Comparison of ENCODE assay signal across 8 mouse cellular contexts in genomic region chr10:69583874-69584481, GRCm38 (mm10).
DNase-seq lines count a peak whose midpoint lies in the region; ATAC-seq and TF ChIP-seq lines count a peak whose summit lies in the region.

No protein-coding gene starts in this region.

- WGBS in forebrain, embryonic 13.5 days, result 37% methylated on average over 11 of the region's 11 CpGs
- WGBS in lung, postnatal 0 days, result 31% methylated on average over 11 of the region's 11 CpGs

- peak overlapping the region; percentile 48 for H3K27ac ChIP-seq in forebrain, embryonic 13.5 days
- H3K27ac ChIP-seq in lung, postnatal 0 days (ENCODE audit: low read length), result no peak overlapping the region
- H3K27ac ChIP-seq in gastrocnemius, adult 2 months, result no peak overlapping the region

- 0 out of 2 replicates have a peak, but pooled peaks have one; percentile 53 for ATAC-seq in forebrain, embryonic 13.5 days
- ATAC-seq in lung, postnatal 0 days, result peak; percentile 60

- H3K36me3 ChIP-seq in forebrain, embryonic 13.5 days (ENCODE audit: poor library complexity, severe bottlenecking), result no peaks in the 10 kb centered on the region
- H3K36me3 ChIP-seq in lung, postnatal 0 days (ENCODE audit: insufficient read depth, low read length), result no peaks in the 10 kb centered on the region

- TF ChIP-seq CTCF in lung, postnatal 0 days (IDR thresholded peaks at IDR 0.05), result no peak
- no peak for TF ChIP-seq CTCF in gastrocnemius, adult 2 months (IDR thresholded peaks at IDR 0.05)

- H3K9me3 ChIP-seq in forebrain, embryonic 13.5 days (replicated peaks), result no peaks in the 10 kb centered on the region
- no peaks in the 10 kb centered on the region for H3K9me3 ChIP-seq in lung, postnatal 0 days (ENCODE audit: low read length)

- peak; percentile 18 to 54 for DNase-seq in adrenal gland, adult (ENCODE audit: inconsistent age in 2 of 2, low spot score in 1 of 2)
- no peak for DNase-seq in adrenal gland, adult 18-20 months (ENCODE audit: low spot score in 2 of 2)
- DNase-seq in kidney, adult 18-20 months, result peak; percentile 69
- peak; percentile 26 for DNase-seq in lung, postnatal 0 days (ENCODE audit: low spot score)
- peak; percentile 52 for DNase-seq in yolk sac, embryonic 10.5 days (ENCODE audit: low spot score)
- DNase-seq in gastrocnemius, adult 2 months, result no peak
- DNase-seq in frontal cortex, postnatal 10 days (ENCODE audit: low spot score in 2 of 2), result no peak

- H3K4me2 ChIP-seq in forebrain, embryonic 13.5 days, result no peak overlapping the region
- no peak overlapping the region for H3K4me2 ChIP-seq in lung, postnatal 0 days (replicated peaks; ENCODE audit: low read depth, low read length)

- H3K4me3 ChIP-seq in forebrain, embryonic 13.5 days, result no peak overlapping the region
- H3K4me3 ChIP-seq in lung, postnatal 0 days (ENCODE audit: low read depth, low read length), result no peak overlapping the region
- no peak overlapping the region for H3K4me3 ChIP-seq in gastrocnemius, adult 2 months

- intact Hi-C loops in gastrocnemius, adult 2 months (cut with DNase I), result no loop called here

- no peaks in the 10 kb centered on the region for H3K27me3 ChIP-seq in forebrain, embryonic 13.5 days
- H3K27me3 ChIP-seq in lung, postnatal 0 days (replicated peaks; ENCODE audit: insufficient read depth, low read length), result no peaks in the 10 kb centered on the region

- peaks cover 23% of the 10 kb centered on the region for H3K4me1 ChIP-seq in forebrain, embryonic 13.5 days
- no peaks in the 10 kb centered on the region for H3K4me1 ChIP-seq in lung, postnatal 0 days (ENCODE audit: insufficient read depth, low read depth, low read length)

- TF ChIP-seq EP300 in lung, postnatal 0 days (IDR thresholded peaks at IDR 0.05), result no peak

- no peak overlapping the region for H3K9ac ChIP-seq in forebrain, embryonic 13.5 days
- H3K9ac ChIP-seq in lung, postnatal 0 days (replicated peaks; ENCODE audit: low read depth), result no peak overlapping the region

Comparison
In these comparisons a context has a peak if more than half of its experiments do, and no peak if none do; other contexts are left out.
1. DNase-seq: peak in adrenal gland, adult (2 of 2), kidney, adult 18-20 months (single experiment), lung, postnatal 0 days (single experiment) and yolk sac, embryonic 10.5 days (single experiment); none in adrenal gland, adult 18-20 months (0 of 2), gastrocnemius, adult 2 months (single experiment) and frontal cortex, postnatal 10 days (0 of 2).